Mouse (Mus musculus): ENCODE measurements at regions not wholly inside any gene's neighbourhood (a gene's known extent, or its start where the extent isn't known, plus 50 kb on each side); places are given as distances from the start of the nearest gene placed in this dataset.

DNA sequence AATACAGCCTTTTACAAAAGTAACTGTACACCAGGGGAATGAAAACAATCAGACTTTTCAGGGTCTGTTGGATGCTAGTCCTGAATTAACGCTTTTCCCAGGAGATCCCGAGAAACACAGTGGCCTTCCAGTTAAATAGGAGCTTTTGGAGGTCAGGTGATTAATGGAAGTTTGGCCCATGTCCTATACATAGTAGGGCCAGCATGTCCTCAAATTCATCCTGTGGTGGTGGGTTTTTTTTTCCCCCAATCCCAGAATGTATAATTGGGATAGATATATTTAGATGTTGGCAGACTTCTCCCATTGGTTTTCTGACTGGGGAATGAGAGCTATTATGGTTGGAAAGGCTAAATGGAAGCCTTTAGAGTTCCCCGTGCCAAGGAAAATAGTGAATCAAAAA lies 77.6 kb downstream of the Cd200 start:
- intact Hi-C loops (cut with DNase I) = loop anchor here (2.0 to 5.0 kb wide), 2 partner anchors 46 to 78 kb away; partner anchors contain the start of gene Cd200

DNA sequence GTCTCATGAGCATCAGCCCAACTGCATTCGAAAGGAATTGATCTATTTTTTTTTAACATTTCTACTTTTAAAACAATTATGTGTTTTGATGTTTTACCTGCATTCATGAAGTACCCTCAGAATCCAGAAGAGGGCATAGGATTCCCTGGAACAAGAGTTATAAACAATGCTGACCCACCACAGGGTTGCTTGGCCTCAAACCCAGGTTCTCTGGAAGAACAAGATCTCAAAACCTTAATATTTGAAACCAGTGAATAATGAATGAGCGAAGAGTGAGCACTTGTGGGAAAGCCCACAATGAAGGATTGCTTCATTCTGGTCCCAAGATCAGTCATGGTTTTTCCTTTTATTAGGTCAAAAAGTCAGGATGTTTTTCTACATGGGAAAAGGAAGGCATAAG lies 78.6 kb downstream of the Cd200 start:
- intact Hi-C loops (cut with DNase I) = loop anchor here (1.0 to 5.0 kb wide), 3 partner anchors 47 to 79 kb away; partner anchors contain the start of gene Cd200
- DNase-seq = no peak

More for the DNA sequence above, 77.6 kb downstream of the Cd200 start:
- DNase-seq = peak in 1 of 2 experiments; percentile 11

DNA sequence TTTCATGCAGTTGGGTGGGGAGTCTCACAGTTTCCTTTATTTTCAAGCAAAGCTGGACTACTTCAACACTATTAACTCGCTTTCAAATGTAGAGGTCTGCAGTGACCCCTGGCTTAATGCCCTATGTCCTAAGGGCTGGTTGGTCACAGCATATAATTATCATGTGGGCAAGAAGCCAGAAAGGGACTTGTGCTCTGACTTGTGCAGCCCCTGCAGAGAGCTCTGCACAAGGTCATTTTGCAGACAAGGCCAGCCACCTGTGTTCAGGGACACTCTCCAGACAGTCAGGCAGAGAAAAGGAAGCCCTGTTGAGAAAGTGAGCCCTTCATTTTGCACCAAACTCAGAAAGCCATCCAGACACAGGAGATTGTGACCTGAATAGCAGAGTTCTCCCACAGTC lies 79.1 kb downstream of the Cd200 start:
- DNase-seq = peak in 1 of 2 experiments; percentile 18
- intact Hi-C loops (cut with DNase I) = loop anchor here (1.0 to 5.0 kb wide), 4 partner anchors 46 to 132 kb away; partner anchors contain the start of gene Cd200

DNA sequence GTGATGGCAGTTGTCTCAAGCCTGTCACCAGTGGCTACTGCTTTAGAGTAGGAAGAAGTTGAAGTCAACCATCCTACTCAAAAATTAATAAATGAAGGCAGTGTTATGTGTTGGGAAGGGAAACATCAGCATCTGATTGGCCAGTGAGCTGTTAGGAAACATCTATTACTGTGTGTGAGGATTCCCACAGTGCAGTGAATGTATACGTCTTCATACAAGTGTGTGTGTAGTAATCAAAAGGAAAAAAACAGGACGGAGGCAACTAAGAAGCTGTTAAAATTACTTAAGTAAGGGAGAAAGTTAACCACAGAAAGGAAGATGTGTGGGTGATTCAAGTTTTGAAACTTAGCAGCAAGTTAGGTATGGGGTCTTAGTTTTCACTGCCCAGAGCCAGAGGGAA lies 81.8 kb downstream of the Cd200 start:
- intact Hi-C loops (cut with DNase I) = loop anchor here (5.0 kb wide), 1 partner anchor 130 kb away; no protein-coding TSS in a partner anchor
- no peak for DNase-seq

- DNase-seq = no peak
- intact Hi-C loops (cut with DNase I) = no loop called here
Measured at GRCm38 (mm10) chr16:45311479-45311878, 87.4 kb downstream of the Btla start.
